Mouse (Mus musculus): Measurements from ENCODE around the gene Cnbd2.

DNA sequence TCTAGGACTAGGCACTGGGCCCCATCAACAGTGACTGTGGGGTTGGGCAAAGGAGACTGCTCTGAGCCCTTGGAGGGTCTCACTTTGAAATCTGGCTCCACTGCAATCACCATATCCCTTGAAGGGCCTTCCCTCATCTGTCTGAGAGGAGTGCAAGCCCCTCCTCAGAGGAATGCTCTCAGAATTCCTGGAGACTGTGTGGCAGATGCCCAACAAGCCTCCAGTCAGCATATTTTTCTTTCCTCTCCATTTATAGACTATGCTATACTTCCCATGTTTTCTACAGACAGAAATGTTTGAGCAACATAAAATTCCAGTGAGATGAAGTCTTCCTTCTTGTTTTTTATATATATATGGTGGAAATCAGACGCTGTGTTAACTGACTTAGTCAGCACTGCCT lies 87.4 kb downstream of the Cnbd2 start:
- no peak for TF ChIP-seq CTCF (IDR thresholded peaks at IDR 0.05; ENCODE audit: control insufficient read depth, insufficient read depth, insufficient read length)
- TF ChIP-seq MAX (IDR thresholded peaks at IDR 0.05) = no peak
- TF ChIP-seq FOSL1 (IDR thresholded peaks at IDR 0.05; ENCODE audit: insufficient read depth, low read length, poor library complexity, severe bottlenecking) = no peak
- TF ChIP-seq USF1 (IDR thresholded peaks at IDR 0.05; ENCODE audit: low read depth) = no peak
- TF ChIP-seq CEBPB (IDR thresholded peaks at IDR 0.05; ENCODE audit: low read depth) = no peak
